Mouse (Mus musculus) Patski (cell line): Measurements from ENCODE around the gene Frmd4a. TPM values are rescaled to one million over a fixed set of nuclear protein-coding genes. Genes with fewer than 3 reads are reported as not detected.

Experiments
- ATAC-seq: fragments of 100-300 bp; one replicate; pipeline ENCODE4 v1.8.0; 2021
- CTCF ChIA-PET: fragments of 350-600 bp; sonication (Branson Sonifier 250); formaldehyde crosslinking; loops from one replicate; lab custom pipeline; 2022; ENCODE audit warnings: inconsistent platforms; lab: Charles Lee
- POLR2A ChIA-PET: fragments of 350-600 bp; sonication (Branson Sonifier 250); formaldehyde crosslinking; loops from one replicate; lab custom pipeline; 2022; ENCODE audit warnings: antibody characterized with exemption, inconsistent platforms; lab: Charles Lee
- DNase-seq: peaks from one replicate; pipeline ENCODE4 v3.0.0-alpha.2; 2011; ENCODE audit warnings: low read depth, low spot score
- H3K27me3 ChIP-seq: fragments of 371-371 bp; one replicate; pipeline ENCODE4 v1.5.1; 2021
- CTCF ChIP-seq: fragments of 100-300 bp; IDR thresholded peaks from one replicate; pipeline ENCODE4 v1.5.1; 2021
- in situ Hi-C: fragments of 300-500 bp; cut with MboI; formaldehyde crosslinking; loops from 3 replicates; pipeline ENCODE4 v1.11.1; 2018; ENCODE audit warnings: low pct_unique_long_range_greater_than_20kb, mixed read lengths
- polyA plus RNA-seq: library from polyadenylated mRNA; unstranded; gene quantifications from one replicate; pipeline ENCODE4 v1.2.3, GENCODE M21; 2021

Frmd4a gene
- polyA plus RNA-seq, 1 experiment from 2014 or later: 40.6 TPM

DNA sequence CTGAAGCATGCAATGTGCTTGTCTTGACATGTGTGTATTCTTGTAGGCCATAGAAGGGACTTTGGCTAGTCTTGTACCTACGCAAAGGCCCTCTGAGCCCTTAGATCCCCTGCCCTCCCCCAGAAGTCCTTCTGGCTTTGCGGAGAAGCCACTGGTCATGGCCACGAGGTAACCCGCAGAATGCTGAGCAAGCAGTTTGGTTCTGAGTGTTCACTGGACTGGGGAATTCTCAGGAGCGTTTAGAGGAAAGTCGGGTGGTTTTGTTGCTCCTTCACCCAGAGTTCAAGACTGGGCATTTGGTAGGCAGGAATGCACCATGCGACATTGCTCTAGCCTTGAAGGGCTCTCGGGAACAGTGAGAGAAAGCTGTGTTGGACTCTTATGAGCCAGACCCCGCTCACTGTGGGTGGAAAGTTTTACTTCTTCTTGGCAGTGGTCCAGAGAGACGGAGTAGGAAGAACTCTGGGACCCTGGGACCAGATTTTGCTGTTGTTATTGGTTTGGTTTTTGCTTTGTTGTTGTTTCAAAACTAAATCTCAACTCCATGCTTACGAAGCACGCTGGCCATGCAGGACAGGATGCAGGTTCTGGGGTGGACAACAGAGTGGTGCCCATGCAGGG is 432.5 kb downstream of the Frmd4a start:
- H3K27me3 ChIP-seq: no peaks in the 10 kb centered on the region
- ATAC-seq (no peak), DNase-seq (no peak)
- POLR2A ChIA-PET: no interaction called here
- CTCF ChIA-PET: interaction anchor here (1.2 kb wide), 1 partner anchor 10 kb away, joined by 3 read pairs; no protein-coding TSS in a partner anchor
- in situ Hi-C loops: no loop called here
- TF ChIP-seq CTCF: no peak

DNA sequence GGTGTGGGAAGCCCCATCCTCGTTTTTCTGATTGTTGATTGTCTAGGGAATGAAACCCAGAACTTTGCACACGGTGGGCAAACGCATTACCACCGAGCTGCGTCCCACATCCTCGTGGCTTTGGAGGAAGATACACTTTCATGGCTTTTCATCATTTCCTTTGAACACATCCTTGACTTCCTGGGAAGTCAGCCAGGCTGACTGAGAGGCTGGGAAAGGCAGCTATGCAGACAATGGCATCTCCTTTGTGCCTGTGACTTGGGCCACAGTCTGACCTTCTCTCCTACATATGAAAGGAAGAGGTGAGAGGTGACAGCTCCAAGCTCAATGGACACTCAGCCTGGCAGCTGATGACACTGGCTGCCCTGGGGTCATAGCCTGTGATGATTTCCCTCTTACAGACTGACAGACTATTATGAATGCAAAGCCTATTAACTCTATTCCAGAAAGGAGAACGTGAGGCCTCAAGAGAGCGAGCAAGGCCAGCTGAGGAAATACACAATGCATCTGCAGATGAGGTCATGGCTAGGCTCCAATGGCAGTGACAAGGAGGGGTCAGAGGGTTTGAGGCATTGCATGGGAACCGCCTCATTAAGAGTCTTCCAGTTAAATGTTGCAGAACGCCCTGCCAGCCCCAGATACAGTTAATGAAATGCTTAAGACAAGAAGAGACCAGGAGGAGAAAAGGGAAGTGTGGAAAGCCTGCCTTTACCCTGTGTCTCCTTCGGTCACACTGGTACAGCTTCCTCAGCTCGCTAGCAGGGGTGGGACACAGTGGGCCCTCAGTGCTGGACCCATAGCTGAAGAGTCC is 435.3 kb downstream of the Frmd4a start:
- CTCF ChIA-PET: interaction anchor here (1.3 kb wide), 1 partner anchor 30 kb away, joined by 3 read pairs; no protein-coding TSS in a partner anchor
- POLR2A ChIA-PET: no interaction called here
- in situ Hi-C loops: no loop called here
- H3K27me3 ChIP-seq: no peaks in the 10 kb centered on the region
- DNase-seq (no peak), ATAC-seq (peak; percentile 35)
- TF ChIP-seq CTCF: no peak

DNA sequence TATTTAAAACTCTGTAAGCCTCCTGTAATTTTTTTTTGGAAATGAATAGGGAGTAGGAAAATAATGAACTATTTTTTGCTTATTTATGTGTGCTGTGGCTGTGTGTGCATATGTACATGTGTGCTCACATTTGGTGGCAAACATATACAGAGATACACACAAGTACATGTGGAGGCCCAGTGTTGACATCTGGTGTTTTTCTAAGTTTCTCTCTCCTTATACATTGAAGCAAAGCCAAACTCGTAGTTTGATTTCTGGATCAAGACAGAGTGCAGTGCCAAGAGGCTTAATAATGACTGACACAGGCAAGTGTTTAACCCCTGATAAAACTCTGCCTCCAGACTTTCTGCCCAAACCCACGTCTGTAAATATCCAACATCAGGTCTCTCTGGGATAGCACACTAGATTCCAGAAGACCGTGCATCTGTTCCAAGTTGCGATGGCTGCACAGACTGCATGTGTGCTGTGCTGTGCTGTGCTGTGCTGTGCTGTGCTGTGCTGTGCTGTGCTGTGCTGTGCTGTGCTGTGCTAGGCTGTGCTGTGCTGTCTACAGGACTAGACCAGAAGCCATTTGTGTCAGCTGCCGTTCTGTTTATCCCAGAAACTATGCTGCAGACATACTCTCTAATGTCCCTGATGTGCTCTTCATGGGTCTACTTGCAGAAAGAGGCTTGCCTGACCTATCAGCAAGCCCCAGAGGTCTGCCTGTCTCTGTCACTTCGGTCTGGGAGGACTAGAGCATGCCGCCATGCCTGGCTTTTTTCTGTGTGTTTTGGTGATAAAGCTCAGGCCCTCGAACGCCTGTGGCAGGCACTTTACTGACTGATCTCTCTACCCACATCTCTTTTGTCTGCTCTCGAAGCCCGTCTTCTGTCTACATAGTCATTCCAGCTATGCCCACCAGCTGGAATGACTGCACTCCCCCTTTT is 437.8 kb downstream of the Frmd4a start:
- DNase-seq (no peak), ATAC-seq (no peak)
- in situ Hi-C loops: no loop called here
- TF ChIP-seq CTCF: no peak
- ChIA-PET CTCF (no interaction called here), POLR2A (no interaction called here)
- no peaks in the 10 kb centered on the region for H3K27me3 ChIP-seq

DNA sequence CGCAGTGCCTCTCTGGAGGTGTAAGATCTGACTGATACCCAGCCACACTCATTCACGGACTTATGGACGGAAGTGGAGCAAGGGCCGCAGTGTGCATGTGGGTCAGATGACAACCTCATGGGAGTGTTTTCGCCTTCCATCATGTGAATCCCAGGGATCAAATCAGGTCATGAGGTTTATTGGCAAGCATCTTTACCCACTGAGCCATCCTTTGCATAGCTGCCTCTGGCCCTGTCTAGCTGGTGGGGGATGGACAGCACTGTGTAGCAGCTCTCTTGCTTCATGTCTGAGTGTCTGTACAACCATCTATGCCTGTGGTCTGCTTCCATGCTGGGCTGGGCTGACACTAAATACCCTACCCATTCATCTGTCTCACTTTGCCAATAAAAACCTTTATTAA is 443.4 kb downstream of the Frmd4a start:
- ChIA-PET POLR2A (interaction anchor here (0.6 kb wide), 1 partner anchor 67 kb away, joined by 3 read pairs; no protein-coding TSS in a partner anchor), CTCF (interaction anchor here (1.1 to 1.6 kb wide), 3 partner anchors 11 to 22 kb away, joined by 3 to 4 read pairs (median 4); no protein-coding TSS in a partner anchor)
- DNase-seq (no peak), ATAC-seq (peak; percentile 58)
- in situ Hi-C loops: no loop called here
- no peak for TF ChIP-seq CTCF
- no peaks in the 10 kb centered on the region for H3K27me3 ChIP-seq

DNA sequence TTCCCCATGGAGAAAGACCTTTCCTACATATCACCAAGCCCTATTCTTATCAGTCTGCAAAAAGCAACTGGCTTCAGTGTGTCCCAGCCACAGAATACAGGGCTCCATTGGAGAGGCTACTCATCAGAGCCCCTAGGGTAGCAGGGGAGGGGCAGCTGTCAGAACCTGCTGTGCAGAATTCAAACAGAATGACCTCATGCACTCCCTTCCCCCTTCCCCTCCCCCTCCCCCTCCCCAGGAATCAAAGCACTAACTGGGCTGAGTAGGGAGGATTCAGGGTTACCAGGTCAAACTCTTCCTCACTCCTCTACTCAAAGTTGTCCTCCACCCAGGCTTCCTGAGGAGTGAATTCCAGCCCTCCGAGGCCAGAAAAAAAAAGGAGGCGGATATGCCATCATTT is 444.0 kb downstream of the Frmd4a start:
- POLR2A ChIA-PET: interaction anchor here (0.6 kb wide), 2 partner anchors 67 to 425 kb away, joined by 3 to 4 read pairs; no protein-coding TSS in a partner anchor

DNA sequence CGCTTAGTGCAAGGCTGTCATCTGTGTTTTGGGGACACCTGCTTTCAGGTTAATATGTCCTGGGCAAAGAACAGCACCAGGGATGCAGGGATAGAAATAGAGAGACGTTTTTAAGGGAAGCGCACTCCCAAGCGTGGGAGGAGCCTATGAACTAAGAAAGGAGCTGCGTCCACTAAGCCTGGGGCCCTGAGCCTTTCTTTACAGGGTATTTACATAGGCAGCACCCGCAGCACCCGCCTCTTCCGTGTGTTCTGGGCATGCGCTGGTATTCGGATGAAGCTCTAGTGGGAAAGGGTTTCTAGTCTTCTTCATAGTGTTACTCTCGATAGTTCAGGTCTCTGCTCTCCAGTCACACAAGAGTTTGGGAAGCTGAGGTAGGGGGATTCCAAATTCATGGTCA is 445.0 kb downstream of the Frmd4a start:
- ATAC-seq: no peak
- no peak for DNase-seq
- POLR2A ChIA-PET: interaction anchor here (0.6 kb wide), 1 partner anchor 136 kb away, joined by 3 read pairs; no protein-coding TSS in a partner anchor
- CTCF ChIA-PET: interaction anchor here (0.9 kb wide), 1 partner anchor 20 kb away, joined by 3 read pairs; no protein-coding TSS in a partner anchor
- in situ Hi-C loops: no loop called here
- TF ChIP-seq CTCF: no peak
- H3K27me3 ChIP-seq: no peaks in the 10 kb centered on the region

More for the DNA sequence above, 444.0 kb downstream of the Frmd4a start:
- no peak for ATAC-seq
- in situ Hi-C loops: no loop called here
- H3K27me3 ChIP-seq: no peaks in the 10 kb centered on the region
- no peak for TF ChIP-seq CTCF
- DNase-seq: no peak
- CTCF ChIA-PET: interaction anchor here (1.5 to 1.6 kb wide), 2 partner anchors 11 to 15 kb away, joined by 4 read pairs; no protein-coding TSS in a partner anchor

DNA sequence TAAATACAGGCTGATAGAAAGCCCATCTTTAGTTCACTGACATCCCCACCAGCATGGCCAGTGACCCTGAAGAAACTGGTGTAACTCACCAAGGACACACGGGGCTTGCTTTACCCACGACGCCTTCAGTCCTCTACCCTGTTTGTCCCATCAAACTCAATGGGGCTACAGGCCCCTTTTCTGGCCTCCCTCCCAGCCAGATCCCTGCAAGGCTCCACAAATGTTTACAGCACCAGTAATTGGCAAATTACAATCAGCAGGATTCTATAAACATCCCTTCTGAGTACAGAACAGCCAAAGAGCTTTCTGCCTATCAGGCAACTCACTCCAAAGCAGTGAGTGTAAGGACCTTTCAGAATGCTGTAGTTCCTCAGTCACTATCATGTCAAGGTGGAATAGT is 448.6 kb downstream of the Frmd4a start:
- in situ Hi-C loops: no loop called here
- TF ChIP-seq CTCF: no peak

DNA sequence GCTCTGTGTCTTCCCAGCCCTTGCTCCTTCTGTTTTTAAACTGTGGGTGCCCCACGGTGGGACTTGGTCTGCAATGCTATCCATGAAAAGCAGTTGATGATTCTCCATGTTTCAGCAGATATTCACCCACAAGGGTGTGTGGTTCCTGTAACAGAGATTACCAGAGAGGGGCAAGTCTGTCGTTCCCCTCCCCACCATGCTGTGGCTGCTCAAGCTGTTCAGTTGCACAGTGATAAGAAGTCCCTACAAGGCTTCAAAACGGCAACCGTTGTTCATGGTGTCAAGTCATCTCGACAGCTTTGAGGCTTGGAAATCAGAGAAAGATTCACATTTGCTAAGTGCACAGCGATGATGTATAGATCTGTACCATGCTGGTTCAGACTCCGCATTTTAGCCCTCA is 449.8 kb downstream of the Frmd4a start:
- no peak for ATAC-seq
- H3K27me3 ChIP-seq: no peaks in the 10 kb centered on the region
- no peak for DNase-seq
- ChIA-PET CTCF (no interaction called here), POLR2A (no interaction called here)
- in situ Hi-C loops: no loop called here
- TF ChIP-seq CTCF: no peak

More for the DNA sequence above, 448.6 kb downstream of the Frmd4a start:
- ChIA-PET CTCF (no interaction called here), POLR2A (no interaction called here)
- no peak for ATAC-seq
- DNase-seq: no peak
- no peaks in the 10 kb centered on the region for H3K27me3 ChIP-seq

DNA sequence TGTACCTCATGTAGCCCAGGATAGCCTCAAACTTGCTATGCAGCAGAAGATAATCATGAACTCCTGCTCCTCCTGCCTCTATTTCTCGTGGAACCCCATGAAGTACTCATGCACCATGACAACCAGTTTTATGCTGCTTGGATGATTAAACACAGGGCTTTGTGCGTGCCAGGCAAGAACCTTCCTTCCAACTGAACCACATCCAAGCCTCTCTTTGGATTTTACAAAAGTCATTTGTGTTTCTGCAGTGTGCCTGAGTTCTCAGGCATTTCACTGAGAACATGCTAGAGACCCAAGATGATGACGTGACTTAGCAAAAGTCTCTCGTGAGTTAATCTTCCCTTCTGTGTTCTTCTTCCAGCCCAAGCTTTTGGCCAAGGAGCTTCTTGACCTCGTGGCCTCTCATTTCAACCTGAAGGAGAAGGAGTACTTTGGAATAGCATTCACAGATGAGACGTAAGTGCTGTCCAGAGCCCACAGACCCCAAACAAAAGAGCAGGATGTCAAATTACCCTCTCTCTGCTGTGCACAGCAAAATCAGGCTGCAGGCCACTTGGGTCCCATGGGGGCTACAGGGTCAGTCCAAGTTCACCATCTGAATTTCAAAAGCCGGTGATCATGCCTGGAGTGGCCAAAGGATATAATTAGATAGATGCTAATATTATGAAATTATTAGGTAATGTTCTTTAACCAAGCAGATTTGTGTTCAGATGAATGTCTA is 455.4 kb downstream of the Frmd4a start:
- no peak for TF ChIP-seq CTCF
- H3K27me3 ChIP-seq: no peaks in the 10 kb centered on the region
- DNase-seq (no peak), ATAC-seq (no peak)
- CTCF ChIA-PET: interaction anchor here (1.0 kb wide), 2 partner anchors 12 to 251 kb away, joined by 3 to 4 read pairs; no protein-coding TSS in a partner anchor
- in situ Hi-C loops: no loop called here
- POLR2A ChIA-PET: no interaction called here
